Mouse (Mus musculus): ENCODE measurements at regions not wholly inside any gene's neighbourhood (a gene's known extent, or its start where the extent isn't known, plus 50 kb on each side); places are given as distances from the start of the nearest gene placed in this dataset.

DNA sequence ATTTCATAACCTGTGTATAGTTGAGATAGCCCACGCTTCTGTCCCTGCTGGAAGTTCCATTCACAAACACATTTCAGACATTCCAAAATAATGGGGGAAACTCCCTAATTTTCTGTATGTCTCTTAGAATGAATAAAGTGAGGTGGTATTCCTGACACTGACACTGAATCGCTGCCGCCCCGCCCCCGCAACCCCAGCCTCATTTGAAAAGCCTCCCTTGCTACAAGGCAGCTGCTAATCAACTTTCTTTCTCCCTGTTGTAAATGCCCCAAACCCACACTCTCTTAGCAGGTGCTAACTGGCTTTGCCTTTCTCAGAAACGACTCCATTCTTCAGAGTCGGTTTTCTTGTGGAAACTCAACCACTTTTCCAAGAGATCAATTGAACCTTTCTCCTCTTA lies 66.4 kb upstream of the Zfp280d start:
- ATAC-seq (replicated peaks; ENCODE audit: poor library complexity, severe bottlenecking), result no peak

DNA sequence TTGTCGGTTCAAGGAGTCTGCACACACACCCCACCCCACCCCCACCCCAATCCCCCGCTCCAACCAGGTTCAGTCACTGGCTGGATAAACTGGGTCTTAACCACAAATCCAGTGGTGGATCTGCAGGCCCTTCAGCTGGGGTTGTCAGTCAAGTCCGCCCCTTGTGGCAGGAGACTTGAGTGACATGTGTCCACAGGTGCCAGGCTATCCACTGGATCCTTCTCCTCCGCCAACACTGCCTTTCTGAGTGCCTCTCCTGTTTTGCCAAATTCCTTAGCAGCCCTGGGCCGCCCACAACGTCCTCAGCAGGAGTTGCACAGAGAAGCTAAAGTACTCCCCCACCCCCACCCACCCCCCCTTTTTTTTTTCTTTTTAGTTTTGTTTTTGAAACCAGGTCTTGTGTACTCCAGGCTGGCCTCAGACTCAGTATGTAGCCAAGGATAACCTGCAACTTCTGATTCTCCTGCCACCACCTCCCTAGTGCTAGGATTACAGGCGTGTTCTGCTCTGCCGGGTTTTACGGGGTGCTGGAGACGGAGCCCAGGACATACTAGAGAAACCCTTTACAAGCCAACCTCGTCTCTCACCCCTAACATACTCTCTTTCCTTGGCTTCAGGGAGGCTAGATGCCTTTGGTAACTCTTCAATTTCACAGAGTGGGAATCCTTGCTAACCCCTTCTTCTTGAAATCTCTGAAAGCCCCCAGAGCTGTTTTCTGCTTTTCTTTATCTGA lies 57.2 kb upstream of the Zfp280d start:
- ATAC-seq (replicated peaks; ENCODE audit: poor library complexity, severe bottlenecking), result no peak

DNA sequence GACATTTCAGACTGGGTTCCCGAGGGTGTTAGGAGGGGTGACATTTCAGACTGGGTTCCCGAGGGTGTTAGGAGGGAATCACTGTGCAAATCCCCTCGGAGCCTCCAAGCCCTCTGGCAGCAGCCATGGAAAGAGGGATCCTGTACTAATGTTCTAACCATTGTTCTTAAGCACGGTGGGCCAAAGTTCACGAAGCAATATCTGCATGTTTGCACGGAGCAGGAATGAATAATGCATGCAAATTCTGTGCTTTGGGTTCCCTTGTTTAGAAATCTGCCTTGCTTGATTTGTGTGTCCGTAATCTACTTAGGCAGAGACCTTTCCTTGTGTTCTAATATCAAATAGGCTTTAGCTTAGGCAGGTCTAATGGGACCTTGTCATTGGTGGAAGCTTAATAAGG lies 55.9 kb upstream of the Zfp280d start:
- no peak for ATAC-seq (replicated peaks; ENCODE audit: poor library complexity, severe bottlenecking)

DNA sequence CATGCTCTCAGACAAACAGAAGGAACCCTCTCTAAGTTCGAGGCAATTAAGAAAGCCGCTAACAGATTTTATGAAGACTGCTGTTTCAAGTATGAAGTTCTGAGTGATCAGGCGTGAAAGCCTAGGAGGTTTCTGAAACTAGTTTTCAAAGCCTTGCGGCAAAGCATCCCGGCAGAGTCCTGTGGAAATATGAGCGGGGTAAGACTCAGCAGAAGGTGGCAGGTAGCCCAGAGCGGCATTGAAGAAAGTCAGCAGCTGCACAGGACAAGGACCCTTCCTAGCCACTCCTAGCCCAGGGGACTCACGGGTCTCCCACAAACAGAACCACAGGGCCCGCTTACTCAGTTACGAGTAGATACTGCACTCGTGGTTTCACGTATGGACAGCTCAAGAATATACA lies 54.8 kb upstream of the Zfp280d start:
- no peak for ATAC-seq (replicated peaks; ENCODE audit: poor library complexity, severe bottlenecking)

DNA sequence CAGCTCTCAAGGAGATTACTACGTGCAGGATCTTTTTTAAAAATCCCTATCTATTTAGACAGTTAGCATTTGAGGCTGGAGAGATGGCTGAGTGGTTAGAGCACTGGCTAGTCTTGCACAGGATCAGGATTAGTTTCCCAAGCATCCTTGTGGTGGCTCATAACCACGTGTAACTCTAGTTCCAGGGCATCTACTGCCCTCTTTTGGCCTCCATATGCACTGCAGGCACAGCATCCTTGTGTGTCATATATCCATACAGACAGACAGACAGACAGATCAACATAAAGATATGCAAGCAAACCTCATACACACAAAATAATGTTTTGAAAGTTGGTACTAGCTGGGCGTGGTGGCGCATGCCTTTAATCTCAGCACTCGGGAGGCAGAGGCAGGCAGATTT lies 53.3 kb upstream of the Zfp280d start:
- no peak for ATAC-seq (replicated peaks; ENCODE audit: poor library complexity, severe bottlenecking)
